Mouse (Mus musculus) ES-Bruce4 (cell line): ENCODE results near the gene Lamb3. TPM values are rescaled to one million over a fixed set of nuclear protein-coding genes. Genes with fewer than 3 reads are reported as not detected.

Source experiments
- H3K27ac ChIP-seq: 2 replicates; pipeline ENCODE4 v1.5.1; 2012; ENCODE audit warnings: low read length, inconsistent platforms; ENCODE audit not compliant: insufficient read depth
- H3K27me3 ChIP-seq: 2 replicates; pipeline ENCODE4 v1.6.1; 2012; ENCODE audit warnings: mild to moderate bottlenecking, low read length, inconsistent platforms; ENCODE audit not compliant: control insufficient read depth, poor library complexity, insufficient read depth, severe bottlenecking
- H3K36me3 ChIP-seq: 2 replicates; pipeline ENCODE4 v1.6.1; 2012; ENCODE audit warnings: inconsistent platforms, mild to moderate bottlenecking, low read length, moderate library complexity; ENCODE audit not compliant: control insufficient read depth, poor library complexity, insufficient read depth, severe bottlenecking
- H3K4me1 ChIP-seq: one replicate; pipeline ENCODE4 v1.8.1; 2011; ENCODE audit warnings: low read length; ENCODE audit not compliant: control insufficient read depth, insufficient read depth
- H3K4me3 ChIP-seq: 2 replicates; pipeline ENCODE4 v1.5.1; 2011; ENCODE audit warnings: low read depth, mild to moderate bottlenecking, low read length
- H3K9ac ChIP-seq: 2 replicates; pipeline ENCODE4 v1.6.1; 2012; ENCODE audit warnings: low read depth, mild to moderate bottlenecking, inconsistent platforms; ENCODE audit not compliant: poor library complexity, severe bottlenecking
- H3K9me3 ChIP-seq: replicated peaks from 2 replicates; pipeline ENCODE4 v1.6.1; 2012; ENCODE audit warnings: mild to moderate bottlenecking, low read length, inconsistent platforms; ENCODE audit not compliant: control insufficient read depth, poor library complexity, insufficient read depth, severe bottlenecking
- CTCF ChIP-seq: IDR thresholded peaks from one replicate; pipeline ENCODE4 v1.8.1; 2011; ENCODE audit warnings: low read depth, low read length
- EP300 ChIP-seq: IDR thresholded peaks from 2 replicates; pipeline ENCODE4 v1.6.1; 2011; ENCODE audit warnings: low read depth, low read length; ENCODE audit not compliant: insufficient read depth
- POLR2A ChIP-seq: IDR thresholded peaks from one replicate; pipeline ENCODE4 v1.8.1; 2011; ENCODE audit warnings: low read length; ENCODE audit not compliant: insufficient read depth
- polyA plus RNA-seq: library from polyadenylated mRNA; stranded (reverse); fragments of >200 nt; gene quantifications from 2 replicates; pipeline ENCODE4 v1.2.4, GENCODE M21; 2011; ENCODE audit warnings: low read depth; ENCODE audit not compliant: missing spikeins, insufficient read depth, insufficient read length

Lamb3 gene
- polyA plus RNA-seq, 1 experiment = 6.4 TPM

DNA sequence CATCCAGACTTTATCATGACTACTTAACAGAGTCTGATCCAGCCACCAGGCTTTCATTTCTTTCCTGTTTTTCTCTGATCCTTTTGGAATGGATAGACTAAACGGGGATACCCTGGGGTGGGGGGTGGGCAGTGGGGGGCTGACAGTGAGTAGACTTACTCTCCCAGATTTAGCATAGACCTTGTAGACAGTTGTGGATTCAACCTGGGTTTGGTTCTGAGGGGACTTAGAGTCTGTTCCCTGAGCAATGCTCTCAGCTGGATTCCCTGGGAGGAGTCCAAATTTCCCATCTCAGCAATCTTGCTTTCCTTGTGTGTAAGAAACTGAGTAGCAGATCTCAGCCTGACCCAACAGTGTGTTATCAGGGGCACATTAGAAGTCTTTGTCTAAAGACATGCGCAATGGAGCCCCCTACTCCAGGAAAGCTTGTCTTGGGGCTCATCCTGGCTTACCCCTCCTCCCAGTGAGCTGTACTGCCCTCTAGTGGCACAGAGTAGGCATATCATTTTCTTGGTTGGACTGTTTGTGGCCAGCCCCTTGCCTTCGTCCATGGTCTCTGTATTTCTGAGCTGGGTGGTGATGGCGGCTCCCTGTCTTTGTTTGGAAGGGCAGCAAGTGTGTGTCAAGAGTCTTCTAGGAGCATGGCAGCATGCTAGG is 169.1 kb downstream of the Lamb3 start:
- no peaks in the 10 kb centered on the region for H3K27me3 ChIP-seq
- H3K4me3 ChIP-seq = no peak overlapping the region
- no peak overlapping the region for H3K27ac ChIP-seq
- H3K9me3 ChIP-seq = no peaks in the 10 kb centered on the region
- H3K9ac ChIP-seq = no peak overlapping the region
- TF ChIP-seq POLR2A = no peak
- TF ChIP-seq EP300 = no peak
- TF ChIP-seq CTCF = peak; percentile 95
- H3K36me3 ChIP-seq = no peaks in the 10 kb centered on the region
- H3K4me1 ChIP-seq = no peaks in the 10 kb centered on the region

DNA sequence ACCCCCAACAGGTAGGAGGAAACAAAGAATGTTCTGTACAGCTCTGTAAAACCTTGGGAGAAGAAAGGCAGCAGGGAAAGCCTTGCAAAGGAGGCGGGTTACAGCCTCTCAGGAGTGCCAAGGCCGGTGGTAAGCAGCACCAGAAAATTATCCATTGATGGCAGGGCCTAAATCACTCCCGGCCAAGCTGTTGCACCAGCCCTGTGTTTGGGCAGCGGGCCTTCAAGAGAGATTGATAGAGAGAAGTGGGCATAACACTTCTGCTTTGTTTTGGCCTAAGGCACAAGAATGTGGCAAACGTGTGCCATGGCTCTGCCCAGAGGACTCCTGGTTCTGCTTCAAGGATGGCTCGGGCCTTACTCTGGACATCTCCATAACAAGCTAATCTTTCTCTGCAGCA is 172.1 kb downstream of the Lamb3 start:
- no peak overlapping the region for H3K9ac ChIP-seq
- no peaks in the 10 kb centered on the region for H3K9me3 ChIP-seq
- H3K27me3 ChIP-seq = no peaks in the 10 kb centered on the region
- TF ChIP-seq CTCF (no peak), POLR2A (no peak), EP300 (no peak)
- H3K36me3 ChIP-seq = no peaks in the 10 kb centered on the region
- H3K27ac ChIP-seq = no peak overlapping the region
- no peak overlapping the region for H3K4me3 ChIP-seq
- no peaks in the 10 kb centered on the region for H3K4me1 ChIP-seq

DNA sequence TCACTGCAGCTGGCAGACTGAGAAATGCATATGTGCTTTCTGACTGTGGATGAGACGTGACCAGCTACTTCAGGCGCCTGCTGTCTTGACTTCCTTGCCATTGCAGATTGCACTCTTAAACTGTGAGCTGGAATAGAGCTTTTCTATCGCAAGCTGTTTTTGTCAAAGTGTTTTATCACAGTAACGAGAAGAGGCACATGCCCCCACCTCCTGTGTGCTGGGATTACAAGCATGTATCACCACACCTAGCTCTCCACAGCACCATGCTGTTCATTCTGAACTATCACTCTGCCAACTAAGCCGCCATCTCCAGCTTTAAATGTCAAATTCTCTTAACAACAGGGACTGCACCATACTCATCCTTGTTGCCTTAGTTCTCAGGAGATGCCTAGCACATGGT is 173.4 kb downstream of the Lamb3 start:
- no peaks in the 10 kb centered on the region for H3K27me3 ChIP-seq
- H3K4me1 ChIP-seq = no peaks in the 10 kb centered on the region
- H3K9ac ChIP-seq = no peak overlapping the region
- H3K4me3 ChIP-seq = no peak overlapping the region
- H3K36me3 ChIP-seq = no peaks in the 10 kb centered on the region
- no peaks in the 10 kb centered on the region for H3K9me3 ChIP-seq
- TF ChIP-seq CTCF (no peak), POLR2A (no peak), EP300 (no peak)
- no peak overlapping the region for H3K27ac ChIP-seq

DNA sequence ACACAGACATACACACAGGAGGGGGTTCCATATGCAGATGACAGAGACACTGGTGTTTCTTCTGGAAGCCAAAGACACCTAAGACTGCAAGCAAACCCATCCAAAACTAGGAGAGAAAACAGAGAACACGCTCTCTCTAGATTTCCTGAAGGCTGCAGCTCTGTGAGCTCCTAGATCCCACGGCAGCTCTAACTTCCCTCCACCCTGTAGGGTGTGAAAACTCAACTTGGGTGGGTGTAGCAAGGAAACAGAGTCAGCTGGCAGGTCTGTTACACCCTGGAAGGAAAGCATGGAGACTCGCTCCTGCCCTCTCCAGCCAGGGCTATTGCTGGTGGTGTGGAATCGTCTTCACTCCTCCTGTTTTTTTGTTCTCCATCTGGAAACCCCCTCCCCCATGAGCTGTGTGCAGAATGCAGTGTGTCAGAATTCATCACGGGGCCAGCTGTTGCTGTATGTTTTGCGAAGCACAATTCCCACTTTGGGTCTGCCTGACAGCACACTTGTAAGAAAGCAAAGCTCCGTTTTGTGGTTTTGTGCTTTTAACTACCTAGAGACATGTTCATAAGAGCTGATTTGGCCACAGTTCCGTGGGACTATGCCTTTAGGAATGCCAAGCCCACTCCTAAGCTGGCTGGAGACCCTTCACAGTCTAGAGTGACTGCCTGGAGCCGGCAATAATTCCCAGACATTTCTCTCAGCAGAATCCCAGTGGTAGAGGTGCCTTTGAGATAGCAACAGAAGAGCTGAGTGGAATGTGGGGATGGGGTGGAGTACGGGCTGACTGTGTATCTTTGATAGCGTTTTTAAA is 174.3 kb downstream of the Lamb3 start:
- Histone ChIP-seq H3K36me3 (no peaks in the 10 kb centered on the region), H3K4me3 (no peak overlapping the region), H3K4me1 (no peaks in the 10 kb centered on the region), H3K27me3 (no peaks in the 10 kb centered on the region), H3K9ac (no peak overlapping the region), H3K27ac (no peak overlapping the region), H3K9me3 (no peaks in the 10 kb centered on the region)
- TF ChIP-seq POLR2A = no peak
- TF ChIP-seq EP300 = no peak
- TF ChIP-seq CTCF = no peak

DNA sequence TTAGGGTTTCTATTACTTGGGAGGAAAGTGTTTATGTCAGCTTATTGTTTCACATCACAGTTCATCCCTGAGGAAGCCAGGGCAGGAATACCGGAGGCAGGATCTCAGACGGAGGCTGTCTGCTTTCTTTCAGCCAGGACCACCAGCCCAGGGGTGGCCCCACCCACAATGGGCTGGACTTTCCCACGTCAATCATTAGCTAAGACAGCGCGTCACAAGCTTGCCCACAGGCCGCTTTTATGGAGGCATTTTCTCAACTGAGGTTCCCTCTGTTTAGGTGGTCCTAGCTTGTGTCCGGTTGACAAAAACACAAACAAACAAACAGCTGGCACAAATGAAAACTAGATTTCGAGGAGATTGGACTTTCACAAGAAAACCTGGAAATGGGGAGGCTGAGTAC is 174.9 kb downstream of the Lamb3 start:
- H3K27me3 ChIP-seq = no peaks in the 10 kb centered on the region
- H3K9ac ChIP-seq = no peak overlapping the region
- TF ChIP-seq EP300 (no peak), CTCF (no peak), POLR2A (no peak)
- H3K4me1 ChIP-seq = no peaks in the 10 kb centered on the region
- no peak overlapping the region for H3K27ac ChIP-seq
- H3K36me3 ChIP-seq = no peaks in the 10 kb centered on the region
- peak overlapping the region; percentile 53 for H3K4me3 ChIP-seq
- no peaks in the 10 kb centered on the region for H3K9me3 ChIP-seq
